Mouse (Mus musculus) megakaryocyte, embryonic 14.5 days (primary cell): Measurements from ENCODE around the gene Unc5cl.

Source experiments
- FLI1 ChIP-seq: IDR thresholded peaks from 2 replicates; pipeline ENCODE4 v1.6.1; 2012; ENCODE audit warnings: low read length, inconsistent platforms, mixed read lengths
- GATA1 ChIP-seq: IDR thresholded peaks from 3 replicates; pipeline ENCODE4 v1.6.1; 2012; ENCODE audit warnings: mixed read lengths, low read length, inconsistent platforms, borderline replicate concordance

GRCm38 (mm10) chr17:48430394-48430793, 24.3 kb upstream of the Unc5cl start:
- TF ChIP-seq GATA1 (no peak), FLI1 (no peak)
